Mouse (Mus musculus) right cerebral cortex, adult 18-20 months (tissue): ENCODE measurements around the gene Wdr45.
"Not testable (repeated sequence)": the region's sequence is repeated elsewhere in the genome, so short reads cannot be mapped to it uniquely, and the experiment has no call there.

ENCODE experiments used
- DNase-seq: peaks from one replicate; pipeline ENCODE4 v3.0.0; 2022; ENCODE audit warnings: mixed read lengths

Wdr45 gene

GRCm38 (mm10) chrX:7722282-7722611, 8.1 kb downstream of the Wdr45 start:
- no peak for DNase-seq

- no peak for DNase-seq
Observed at GRCm38 (mm10) chrX:7722691-7723090, 8.6 kb downstream of the Wdr45 start.

- no peak for DNase-seq
Observed at GRCm38 (mm10) chrX:7724135-7724534, 10.0 kb downstream of the Wdr45 start.

- DNase-seq, result no peak
Observed at GRCm38 (mm10) chrX:7725841-7726240, 11.7 kb downstream of the Wdr45 start.

- DNase-seq, result no peak
Observed at GRCm38 (mm10) chrX:7727176-7727575, 13.0 kb downstream of the Wdr45 start.

- DNase-seq, result peak; percentile 88
Observed at GRCm38 (mm10) chrX:7728215-7728921, 14.2 kb downstream of the Wdr45 start, which contains the start of gene Praf2. TSS of gene Praf2 (plus strand) at chrX:7728439.

- DNase-seq, result no peak
Observed at GRCm38 (mm10) chrX:7728922-7729265, 14.8 kb downstream of the Wdr45 start.

GRCm38 (mm10) chrX:7733571-7734156, 19.5 kb downstream of the Wdr45 start:
- peak; percentile 52 for DNase-seq

GRCm38 (mm10) chrX:7739336-7740081, 25.4 kb downstream of the Wdr45 start:
- DNase-seq, result peak; percentile 12

- DNase-seq, result no peak
Observed at GRCm38 (mm10) chrX:7740082-7740819, 26.1 kb downstream of the Wdr45 start.

- no peak for DNase-seq
Observed at GRCm38 (mm10) chrX:7741103-7741502, 27.0 kb downstream of the Wdr45 start.

- DNase-seq, result no peak
Observed at GRCm38 (mm10) chrX:7743470-7743869, 29.3 kb downstream of the Wdr45 start.

GRCm38 (mm10) chrX:7744940-7745339, 30.8 kb downstream of the Wdr45 start:
- DNase-seq, result no peak

- DNase-seq, result no peak
Observed at GRCm38 (mm10) chrX:7745429-7745828, 31.3 kb downstream of the Wdr45 start.

GRCm38 (mm10) chrX:7750432-7751116, 36.4 kb downstream of the Wdr45 start, which contains the start of gene Ccdc120:
TSS of gene Ccdc120 (minus strand) at chrX:7750905.
- peak; percentile 82 for DNase-seq

- not testable (repeated sequence) for DNase-seq
Observed at GRCm38 (mm10) chrX:7753627-7754026, 39.5 kb downstream of the Wdr45 start.

GRCm38 (mm10) chrX:7762137-7762920, 48.2 kb downstream of the Wdr45 start, which contains the start of gene Tfe3:
TSS of gene Tfe3 (plus strand) at chrX:7762560.
- peak; percentile 93 for DNase-seq

- no peak for DNase-seq
Observed at GRCm38 (mm10) chrX:7762921-7763197, 48.7 kb downstream of the Wdr45 start.

- peak; percentile 10 for DNase-seq
Observed at GRCm38 (mm10) chrX:7763631-7764393, 49.7 kb downstream of the Wdr45 start.

GRCm38 (mm10) chrX:7764657-7765280, 50.6 kb downstream of the Wdr45 start:
- no peak for DNase-seq

- DNase-seq, result no peak
Observed at GRCm38 (mm10) chrX:7765281-7765670, 51.1 kb downstream of the Wdr45 start.
